Mouse (Mus musculus): ENCODE measurements around the gene Agfg1.

- TF ChIP-seq ZC3H11A (IDR thresholded peaks at IDR 0.05; ENCODE audit: borderline replicate concordance, low read depth, low read length) (no peak), MAFK (IDR thresholded peaks at IDR 0.05; ENCODE audit: insufficient read depth, low read depth, low read length) (no peak), HCFC1 (IDR thresholded peaks at IDR 0.05; ENCODE audit: borderline replicate concordance, insufficient read depth, low read length) (no peak)
Measured at GRCm38 (mm10) chr1:82855729-82856128, 16.4 kb downstream of the Agfg1 start.

Measured in ES-E14 (cell line).